Mouse (Mus musculus): Measurements from ENCODE around the gene Sema7a. TPM values are rescaled to one million over a fixed set of nuclear protein-coding genes. Genes with fewer than 3 reads are reported as not detected.

Gene Sema7a
- total RNA-seq, 1 experiment from 2014 or later = 18.4 TPM

GRCm38 (mm10) chr9:58011552-58011951, 71.6 kb downstream of the Sema7a start:
- peak; percentile 75 for DNase-seq

Other genes with a start within 250 kb of the Sema7a start
- 8.9 and 10.6 TPM in 2 replicates for gene Edc3, start 231.6 kb upstream of the Sema7a start, total RNA-seq (2021)
- 55.0 and 66.5 TPM in 2 replicates for gene Clk3, start 174.3 kb upstream of the Sema7a start, total RNA-seq (2021)
- gene Arid3b, start 103.3 kb upstream of the Sema7a start, total RNA-seq (2021) = 4.2 and 6.1 TPM in 2 replicates
- 71.6 and 82.1 TPM in 2 replicates for gene Ubl7, start 29.1 kb upstream of the Sema7a start, total RNA-seq (2021)
- 2,863 and 3,093 TPM in 2 replicates for gene Cyp11a1, start 66.3 kb downstream of the Sema7a start, total RNA-seq (2021)
- gene Stra6, start 123.7 kb downstream of the Sema7a start, total RNA-seq (2021) = 0.96 and 1.3 TPM in 2 replicates
- gene Ccdc33, start 178.7 kb downstream of the Sema7a start, total RNA-seq (2021) = not detected in 2 replicates

Measured in adrenal gland, postnatal 14 days (tissue).